Mouse (Mus musculus): ENCODE data around the gene Nrip1.
A peak's percentile ranks its signal among the peaks of the same experiment; 100 is the strongest.
"Not testable (repeated sequence)": the region's sequence is repeated elsewhere in the genome, so short reads cannot be mapped to it uniquely, and the experiment has no call there.

The Nrip1 gene

GRCm38 (mm10) chr16:76373671-76374091 is at the start of gene Nrip1:
Gene Nrip1 (minus strand): TSS chr16:76373827.
- DNase-seq (ENCODE audit: low spot score in 2 of 2) = peak; percentile 53 to 54

DNA sequence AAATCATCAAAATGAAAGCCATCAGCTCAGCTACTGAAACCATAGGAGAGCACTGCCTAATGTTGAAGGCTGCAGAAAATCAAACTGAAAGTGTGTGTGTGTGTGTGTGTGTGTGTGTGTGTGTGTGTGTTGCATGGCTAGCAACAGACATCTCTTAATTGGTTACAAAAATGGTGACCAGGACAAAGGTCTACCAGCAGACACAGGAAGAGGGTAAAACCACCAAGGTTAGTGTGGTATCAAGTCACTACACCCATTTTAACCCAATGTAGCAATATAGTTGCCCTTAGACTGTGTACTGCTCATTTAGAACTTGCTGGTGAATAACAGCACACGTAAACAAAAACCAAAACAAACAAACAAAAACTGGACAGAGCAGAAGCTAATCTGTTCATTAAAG is 48.9 kb upstream of the Nrip1 start:
- DNase-seq (ENCODE audit: low spot score in 2 of 2) = no peak

DNA sequence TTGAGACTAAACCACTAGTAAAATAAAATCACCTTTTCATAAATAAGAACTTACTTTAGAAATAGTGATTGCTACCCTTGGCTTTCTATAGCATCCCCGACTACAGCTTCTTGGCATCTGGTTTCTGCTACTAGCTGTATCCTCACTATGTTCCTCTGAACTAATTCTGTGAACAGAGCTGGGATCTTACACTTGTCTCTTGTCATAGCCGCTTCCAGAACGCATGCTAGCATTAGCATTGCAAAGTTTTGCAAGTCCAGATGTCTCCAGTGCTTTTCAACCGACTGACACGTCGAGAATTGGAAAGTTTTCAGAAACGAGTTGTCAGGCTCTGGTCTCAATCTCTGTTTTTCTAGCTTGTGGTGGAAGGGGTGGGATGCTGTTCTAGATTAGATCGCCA is 46.2 kb upstream of the Nrip1 start:
- DNase-seq (ENCODE audit: low spot score in 2 of 2) = no peak

DNA sequence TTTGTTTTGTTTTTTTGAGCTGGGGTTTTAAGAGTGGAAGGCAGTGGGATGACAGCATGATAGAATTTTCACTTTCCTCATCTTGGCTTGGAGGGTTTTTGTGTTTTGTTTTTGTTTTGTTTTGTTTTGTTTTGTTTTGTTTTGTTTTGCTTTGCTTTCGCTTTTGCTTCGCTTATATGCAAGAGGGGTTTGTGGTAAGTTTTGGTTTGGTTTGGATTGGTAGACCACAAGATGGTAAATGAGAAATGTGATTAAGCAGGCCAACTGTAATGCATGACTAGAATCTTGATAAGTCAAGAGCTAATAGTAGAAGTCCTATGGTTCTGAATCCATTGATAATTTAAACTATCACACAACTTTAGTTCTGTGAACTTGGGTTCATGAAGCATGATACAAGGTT is 42.9 kb upstream of the Nrip1 start:
- DNase-seq (ENCODE audit: low spot score in 2 of 2) = no peak

GRCm38 (mm10) chr16:76416060-76416438 is 42.4 kb upstream of the Nrip1 start:
- no peak for DNase-seq (ENCODE audit: low spot score in 2 of 2)

DNA sequence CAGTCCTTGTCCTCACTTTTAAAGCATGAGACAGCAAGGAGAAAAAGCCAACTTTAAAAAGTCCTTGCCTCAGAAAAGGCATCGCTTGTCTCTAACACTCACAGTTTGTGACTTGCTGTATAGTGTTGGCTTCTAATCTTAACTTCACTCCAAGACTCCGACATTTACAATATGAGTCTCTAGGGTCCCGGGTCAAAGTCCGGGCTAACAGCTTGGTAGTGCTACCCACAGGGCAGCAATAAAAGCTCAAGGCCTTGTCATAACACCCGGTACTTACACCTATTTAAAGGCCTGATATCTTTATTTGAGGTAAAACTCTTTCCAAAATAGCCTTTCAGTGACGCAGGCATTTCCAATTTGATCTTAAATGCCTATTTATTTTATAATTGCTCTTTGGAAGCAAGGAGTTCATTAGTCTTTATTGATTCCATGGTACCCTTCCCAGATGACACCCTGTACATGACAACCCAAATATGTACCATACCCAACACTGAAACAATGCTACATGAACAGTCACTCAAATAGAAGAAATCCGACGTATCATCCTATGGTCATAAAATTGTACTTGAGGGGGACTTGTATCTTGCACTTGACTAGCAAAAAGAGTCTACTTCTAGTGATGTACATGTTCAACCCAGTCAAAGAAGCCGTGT is 41.9 kb upstream of the Nrip1 start:
- DNase-seq (ENCODE audit: low spot score in 2 of 2) = no peak

- DNase-seq (ENCODE audit: low spot score in 2 of 2) = no peak
Observed at GRCm38 (mm10) chr16:76414528-76414927, 40.9 kb upstream of the Nrip1 start.

GRCm38 (mm10) chr16:76413581-76413980 is 40.0 kb upstream of the Nrip1 start:
- DNase-seq (ENCODE audit: low spot score in 2 of 2) = no peak

GRCm38 (mm10) chr16:76409355-76409722 is 35.7 kb upstream of the Nrip1 start:
- DNase-seq (ENCODE audit: low spot score in 2 of 2) = no peak

- no peak for DNase-seq (ENCODE audit: low spot score in 2 of 2)
Observed at GRCm38 (mm10) chr16:76408696-76409354, 35.2 kb upstream of the Nrip1 start.

DNA sequence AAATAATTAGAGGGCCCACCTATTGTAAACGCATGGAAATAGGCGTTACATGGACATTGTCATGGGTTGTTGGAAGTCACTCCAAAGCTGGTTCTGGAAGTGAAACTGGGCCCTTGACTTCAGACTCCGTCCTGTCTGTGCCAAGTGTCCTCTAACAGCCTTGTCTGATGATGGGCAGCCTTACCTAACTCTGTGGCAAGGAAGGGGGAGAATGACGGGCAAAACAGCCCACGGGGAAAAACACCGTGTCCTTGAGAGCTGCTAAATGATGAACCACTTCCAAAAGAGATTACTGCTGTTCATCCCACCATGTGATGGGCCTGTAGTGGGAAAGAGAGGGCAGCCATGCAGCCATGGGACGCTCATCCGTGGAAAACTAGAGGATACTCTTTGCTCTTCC is 34.6 kb upstream of the Nrip1 start:
- no peak for DNase-seq (ENCODE audit: low spot score in 2 of 2)

- no peak for DNase-seq (ENCODE audit: low spot score in 2 of 2)
Observed at GRCm38 (mm10) chr16:76407321-76407920, 33.8 kb upstream of the Nrip1 start.

DNA sequence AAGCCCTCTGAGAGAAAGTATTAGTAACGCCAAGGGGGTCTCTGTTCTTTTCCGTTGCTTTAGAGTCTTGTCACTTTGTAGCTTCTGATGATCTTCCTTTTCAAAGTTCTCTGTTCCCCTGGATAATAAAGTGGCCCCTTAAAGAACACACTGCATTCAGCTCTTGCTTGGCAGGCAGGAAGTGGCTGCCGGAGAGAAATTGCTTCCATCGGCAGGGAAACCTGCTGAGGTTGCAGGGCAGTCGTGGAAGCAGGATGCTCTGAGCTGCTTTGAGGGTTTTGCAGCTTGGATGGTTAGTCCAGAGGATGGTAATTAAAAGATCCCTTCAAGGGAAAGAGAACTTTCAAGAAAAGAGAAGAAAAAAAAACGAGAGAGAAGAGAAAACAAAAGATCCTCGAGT is 33.3 kb upstream of the Nrip1 start:
- peak in 1 of 2 experiments; percentile 11 for DNase-seq (ENCODE audit: low spot score in 2 of 2)

GRCm38 (mm10) chr16:76406319-76406718 is 32.7 kb upstream of the Nrip1 start:
- DNase-seq (ENCODE audit: low spot score in 2 of 2) = no peak

DNA sequence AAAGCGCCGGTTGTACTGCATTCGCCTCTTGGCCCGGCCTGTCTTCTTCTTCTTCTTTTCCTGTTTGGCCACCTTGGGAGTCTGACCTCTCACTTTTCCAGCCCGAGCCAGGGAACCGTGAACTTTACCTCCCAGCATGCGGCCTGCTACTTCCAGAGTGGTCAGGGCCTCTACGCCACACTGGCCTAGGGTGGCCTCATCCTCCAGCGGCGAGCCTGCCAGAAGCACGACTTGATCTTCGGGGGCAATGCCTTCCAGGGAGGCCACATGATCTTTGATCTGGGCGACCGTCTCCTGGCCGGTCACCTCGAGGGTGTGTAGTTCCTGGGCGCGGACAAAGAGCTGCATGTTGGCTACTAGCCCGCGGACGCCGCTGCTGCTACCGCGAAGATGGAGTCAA is 29.7 kb upstream of the Nrip1 start:
- DNase-seq (ENCODE audit: low spot score in 2 of 2) = not testable (repeated sequence)

DNA sequence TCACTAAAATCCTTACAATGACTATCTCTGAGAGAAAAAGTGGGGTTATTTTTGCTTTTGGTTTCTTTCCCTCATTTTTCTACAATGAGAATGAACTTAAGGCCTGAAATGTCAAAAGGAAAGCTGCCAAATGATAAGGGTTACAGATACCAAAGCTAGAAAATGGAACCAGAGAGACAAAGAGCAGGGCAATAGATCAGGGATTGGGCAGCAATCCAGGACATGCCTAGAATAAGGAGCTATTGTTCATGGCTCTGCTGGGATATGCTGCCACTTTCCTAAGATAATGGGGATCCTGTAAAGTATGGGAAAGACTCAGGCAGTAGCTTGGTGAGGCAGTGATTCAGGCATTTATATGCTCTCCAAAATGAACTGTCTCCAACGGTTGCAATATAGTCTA is 22.9 kb upstream of the Nrip1 start:
- no peak for DNase-seq (ENCODE audit: low spot score in 2 of 2)

DNA sequence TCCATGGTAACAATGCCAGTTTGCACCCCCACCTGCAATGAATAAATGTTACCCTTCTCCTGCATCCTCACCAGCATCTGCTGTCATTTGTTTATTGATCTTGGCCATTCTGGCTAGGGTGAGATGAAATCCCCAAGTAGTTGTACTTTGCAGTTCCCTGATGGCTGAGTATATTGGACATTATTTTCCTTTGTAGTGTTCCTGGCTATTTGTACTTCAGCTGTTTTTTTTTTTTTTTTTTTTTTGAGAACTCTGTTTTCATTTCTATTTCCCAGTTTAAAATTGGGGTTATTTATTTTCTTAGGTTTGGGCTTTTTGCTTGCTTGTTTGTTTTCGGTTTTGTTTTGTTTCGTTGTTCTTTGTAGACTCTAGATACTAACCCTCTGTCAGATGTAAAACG is 19.6 kb upstream of the Nrip1 start:
- no peak for DNase-seq (ENCODE audit: low spot score in 2 of 2)

DNA sequence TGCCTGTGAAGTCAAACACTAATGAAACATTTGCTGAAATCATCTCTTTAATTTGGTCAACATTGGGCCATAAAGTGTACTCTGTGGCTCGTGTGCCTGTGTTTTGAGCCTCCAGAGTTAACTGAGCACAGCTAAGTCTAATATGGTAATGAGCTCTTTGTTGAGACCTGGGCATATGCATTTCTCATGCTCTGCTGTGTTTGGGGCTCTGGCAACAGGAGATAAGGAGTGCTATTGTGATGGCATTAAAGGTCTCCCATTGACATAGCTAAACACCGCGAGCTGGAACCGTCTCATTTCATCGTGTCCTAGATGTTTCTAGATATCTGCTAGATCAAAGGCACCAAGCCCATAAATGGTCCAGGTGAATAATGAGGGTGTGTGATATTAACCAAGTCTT is 12.9 kb upstream of the Nrip1 start:
- DNase-seq (ENCODE audit: low spot score in 2 of 2) = no peak

DNA sequence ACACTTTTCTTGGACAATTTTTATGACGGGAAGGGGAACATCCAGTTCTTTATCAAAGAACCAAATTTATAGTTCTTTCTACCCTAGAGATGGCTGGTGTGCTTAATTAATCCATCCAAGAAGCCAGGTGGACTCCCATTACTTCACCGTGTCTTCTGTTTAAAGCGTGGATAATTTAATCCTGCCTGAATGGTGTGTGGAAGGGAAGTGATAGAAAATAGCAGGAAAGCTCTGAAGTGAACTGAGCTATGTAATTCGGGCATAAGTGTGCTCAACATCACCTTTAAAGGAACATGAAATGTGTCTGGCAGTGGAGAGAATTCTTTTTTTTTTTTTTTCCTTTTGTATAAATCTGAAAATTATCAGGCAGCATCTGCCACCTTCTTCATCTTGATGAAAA is 12.4 kb upstream of the Nrip1 start:
- DNase-seq (ENCODE audit: low spot score in 2 of 2) = no peak

- DNase-seq (ENCODE audit: low spot score in 2 of 2) = no peak
Observed at GRCm38 (mm10) chr16:76377211-76377610, 3.6 kb upstream of the Nrip1 start.

DNA sequence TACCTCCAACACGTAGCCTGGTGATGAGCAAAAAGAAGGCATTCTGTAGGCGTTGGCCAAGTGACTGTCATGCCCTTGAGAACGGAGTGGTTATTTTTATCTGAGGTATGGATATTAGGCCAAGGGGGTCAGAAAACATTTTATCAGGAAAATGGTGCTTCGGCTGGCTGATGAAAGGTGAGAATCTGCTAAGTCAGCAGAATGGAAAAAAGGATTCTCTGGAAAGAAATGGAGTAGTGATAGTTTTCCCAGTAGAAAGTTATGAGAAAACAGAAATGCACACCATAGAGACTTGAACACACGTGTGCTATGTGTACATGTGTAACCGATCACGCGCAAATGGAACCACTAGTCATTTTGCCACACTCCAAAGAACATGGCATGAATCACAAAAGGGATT is 3.0 kb upstream of the Nrip1 start:
- DNase-seq (ENCODE audit: low spot score in 2 of 2) = no peak

GRCm38 (mm10) chr16:76372941-76373561 is 576 bp downstream of the Nrip1 start:
- DNase-seq (ENCODE audit: low spot score in 2 of 2) = peak; percentile 72 to 82
